Mouse (Mus musculus) testis, postnatal 10 days (tissue): ENCODE results near the gene Trip12.

ENCODE experiments used
- DNase-seq: peaks from one replicate; pipeline ENCODE4 v3.0.0; 2021; ENCODE audit warnings: low spot score

The Trip12 gene

GRCm38 (mm10) chr1:84795335-84795734, 45.0 kb downstream of the Trip12 start:
- DNase-seq, result no peak

GRCm38 (mm10) chr1:84791393-84791792, 48.9 kb downstream of the Trip12 start:
- DNase-seq, result no peak

- no peak for DNase-seq
These were observed 59.7 kb downstream of the Trip12 start for GRCm38 (mm10) chr1:84780630-84781029.

- DNase-seq, result no peak
These were observed 62.9 kb downstream of the Trip12 start for GRCm38 (mm10) chr1:84777455-84777854.

GRCm38 (mm10) chr1:84758843-84759242, 81.5 kb downstream of the Trip12 start:
- no peak for DNase-seq

- no peak for DNase-seq
These were observed 98.2 kb downstream of the Trip12 start for GRCm38 (mm10) chr1:84742156-84742555.

GRCm38 (mm10) chr1:84740080-84740479, 100.2 kb downstream of the Trip12 start:
- DNase-seq, result no peak

- no peak for DNase-seq
These were observed 103.2 kb downstream of the Trip12 start for GRCm38 (mm10) chr1:84737097-84737496.

GRCm38 (mm10) chr1:84733799-84734198, 106.5 kb downstream of the Trip12 start:
- no peak for DNase-seq

- no peak for DNase-seq
These were observed 108.6 kb downstream of the Trip12 start for GRCm38 (mm10) chr1:84731763-84732162.

- DNase-seq, result no peak
These were observed 117.5 kb downstream of the Trip12 start for GRCm38 (mm10) chr1:84722841-84723240.

- DNase-seq, result no peak
These were observed 117.9 kb downstream of the Trip12 start for GRCm38 (mm10) chr1:84722371-84722770.

GRCm38 (mm10) chr1:84721942-84722341, 118.4 kb downstream of the Trip12 start:
- no peak for DNase-seq

GRCm38 (mm10) chr1:84709810-84710785, 130.2 kb downstream of the Trip12 start:
- DNase-seq, result peak; percentile 47

GRCm38 (mm10) chr1:84709406-84709805, 130.9 kb downstream of the Trip12 start:
- no peak for DNase-seq

- no peak for DNase-seq
These were observed 140.1 kb downstream of the Trip12 start for GRCm38 (mm10) chr1:84700254-84700653.

GRCm38 (mm10) chr1:84697136-84697535, 143.2 kb downstream of the Trip12 start:
- DNase-seq, result peak; percentile 56

GRCm38 (mm10) chr1:84695517-84696411, 144.6 kb downstream of the Trip12 start, which contains the start of gene Dner:
Gene Dner, minus strand, starts transcription at chr1:84696221.
- peak; percentile 92 for DNase-seq

- DNase-seq, result peak; percentile 52
These were observed 145.4 kb downstream of the Trip12 start for GRCm38 (mm10) chr1:84694688-84695474.

GRCm38 (mm10) chr1:84677910-84678309, 162.4 kb downstream of the Trip12 start:
- DNase-seq, result no peak
